Mouse (Mus musculus) heart, embryonic 10.5 days (tissue): ENCODE data around the gene Dirc2. TPM values are rescaled to one million over a fixed set of nuclear protein-coding genes. Genes with fewer than 3 reads are reported as not detected.

ENCODE experiments used
- DNase-seq: peaks from one replicate; pipeline ENCODE4 v3.0.0-alpha.2; 2017; ENCODE audit warnings: low spot score
- H3K27ac ChIP-seq: fragments of 300-500 bp; sonication (generic); 2 replicates; pipeline ENCODE4 v1.5.1; 2016; ENCODE audit warnings: mild to moderate bottlenecking
- H3K27me3 ChIP-seq: fragments of 300-500 bp; sonication (generic); 2 replicates; pipeline ENCODE4 v1.6.1; 2016; ENCODE audit warnings: mild to moderate bottlenecking; ENCODE audit not compliant: poor library complexity, insufficient read depth, severe bottlenecking
- H3K36me3 ChIP-seq: fragments of 300-500 bp; sonication (generic); 2 replicates; pipeline ENCODE4 v1.6.1; 2016; ENCODE audit warnings: mild to moderate bottlenecking, moderate library complexity
- H3K4me1 ChIP-seq: fragments of 300-500 bp; sonication (generic); 2 replicates; pipeline ENCODE4 v1.6.1; 2016; ENCODE audit warnings: mild to moderate bottlenecking
- H3K4me3 ChIP-seq: fragments of 300-500 bp; sonication (generic); 2 replicates; pipeline ENCODE4 v1.5.1; 2016; ENCODE audit warnings: mild to moderate bottlenecking, moderate library complexity
- H3K9me3 ChIP-seq: fragments of 300-500 bp; sonication (generic); 2 replicates; pipeline ENCODE4 v1.6.1; 2016; ENCODE audit warnings: mild to moderate bottlenecking, moderate library complexity
- WGBS: fragments of 180-500 bp; shearing (Covaris S2); methylation state at CpG from one replicate; pipeline ENCODE4 v1.1.7; 2016; 5-methylcytosine and 5-hydroxymethylcytosine counted together
- polyA plus RNA-seq: library from polyadenylated mRNA; unstranded; fragments of >200 nt; fragmentation: Nextera tagmentation; extraction: Ambion mirVana; gene quantifications from 2 replicates; pipeline ENCODE4 v1.2.1, GENCODE M21; 2016

Dirc2 gene
- polyA plus RNA-seq, 1 experiment from 2014 or later = 14.2 TPM

DNA sequence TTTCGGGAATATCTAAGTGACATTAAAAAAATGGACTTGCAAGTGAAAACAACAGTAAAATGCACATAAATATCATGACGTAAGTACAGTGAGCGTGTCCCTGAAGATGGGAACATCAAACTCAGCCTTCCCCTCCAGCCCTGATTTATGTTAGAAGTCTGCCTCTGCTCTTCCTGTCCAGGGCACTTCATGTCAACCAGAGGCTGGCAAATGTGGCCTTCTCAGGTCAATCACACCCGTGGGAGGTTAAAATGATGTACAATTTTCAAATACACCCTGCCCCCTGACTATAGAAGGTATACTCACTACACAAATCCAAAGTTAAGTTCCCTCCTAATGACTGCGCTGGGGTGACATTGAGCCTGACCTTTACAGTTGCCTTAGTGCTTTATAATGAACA lies 53.4 kb downstream of the Dirc2 start:
- Histone ChIP-seq H3K4me1 (peaks cover 17% of the 10 kb centered on the region), H3K9me3 (no peaks in the 10 kb centered on the region), H3K27me3 (no peaks in the 10 kb centered on the region), H3K36me3 (peaks cover 4% of the 10 kb centered on the region; the same call in 1 of the 2 replicates), H3K4me3 (no peak overlapping the region), H3K27ac (no peak overlapping the region)
- WGBS = 84% methylated on average over 5 of the region's 5 CpGs
- DNase-seq = no peak

DNA sequence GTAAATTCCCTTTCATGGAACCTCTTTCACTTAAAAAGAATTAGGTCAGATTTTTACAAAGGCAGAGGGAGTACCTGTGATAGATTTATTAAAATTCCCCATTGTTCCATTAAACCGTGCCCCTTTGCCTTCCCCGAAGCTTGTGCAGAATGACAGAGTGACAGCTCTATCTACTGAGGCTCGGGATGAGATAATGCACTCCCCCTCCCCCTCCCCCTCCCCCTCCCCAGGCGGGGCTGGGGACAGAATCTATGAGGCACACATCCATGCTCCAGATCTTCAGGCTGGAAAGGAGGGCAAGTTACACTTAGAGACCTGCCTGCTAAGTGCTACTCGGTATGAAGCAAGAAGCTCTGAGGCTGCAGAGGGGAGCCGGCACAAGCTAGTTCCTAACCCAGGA lies 53.8 kb downstream of the Dirc2 start:
- Histone ChIP-seq H3K27me3 (no peaks in the 10 kb centered on the region), H3K4me1 (peaks cover 22% of the 10 kb centered on the region), H3K27ac (no peak overlapping the region), H3K36me3 (peaks cover 4% of the 10 kb centered on the region; the same call in 1 of the 2 replicates), H3K4me3 (no peak overlapping the region), H3K9me3 (no peaks in the 10 kb centered on the region)
- WGBS = 35% methylated on average over 6 of the region's 6 CpGs
- DNase-seq = no peak

DNA sequence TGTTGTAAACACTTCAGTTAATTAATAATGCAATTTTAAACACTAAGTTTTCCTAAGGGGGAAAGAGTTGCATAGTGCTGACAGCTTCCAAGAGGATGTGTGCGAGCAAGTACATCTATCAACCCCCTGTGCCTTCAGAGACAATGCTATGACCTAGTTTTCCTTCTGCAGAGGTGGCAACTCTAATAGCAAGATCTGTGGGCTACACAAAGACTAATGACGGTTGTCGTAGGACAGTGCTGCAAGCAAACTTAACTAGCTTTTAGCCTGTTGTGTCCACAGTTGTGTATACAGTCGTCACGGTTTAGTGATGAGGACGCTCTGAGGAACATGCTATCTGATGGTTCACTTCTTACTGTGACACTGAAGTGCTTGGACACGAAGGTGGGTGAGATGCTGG lies 54.5 kb downstream of the Dirc2 start:
- WGBS = 71% methylated on average over 7 of the region's 7 CpGs
- peaks cover 4% of the 10 kb centered on the region; the same call in 1 of the 2 replicates for H3K36me3 ChIP-seq
- no peak for DNase-seq
- H3K4me3 ChIP-seq = no peak overlapping the region
- no peaks in the 10 kb centered on the region for H3K9me3 ChIP-seq
- peaks cover 22% of the 10 kb centered on the region for H3K4me1 ChIP-seq
- H3K27ac ChIP-seq = no peak overlapping the region
- no peaks in the 10 kb centered on the region for H3K27me3 ChIP-seq

DNA sequence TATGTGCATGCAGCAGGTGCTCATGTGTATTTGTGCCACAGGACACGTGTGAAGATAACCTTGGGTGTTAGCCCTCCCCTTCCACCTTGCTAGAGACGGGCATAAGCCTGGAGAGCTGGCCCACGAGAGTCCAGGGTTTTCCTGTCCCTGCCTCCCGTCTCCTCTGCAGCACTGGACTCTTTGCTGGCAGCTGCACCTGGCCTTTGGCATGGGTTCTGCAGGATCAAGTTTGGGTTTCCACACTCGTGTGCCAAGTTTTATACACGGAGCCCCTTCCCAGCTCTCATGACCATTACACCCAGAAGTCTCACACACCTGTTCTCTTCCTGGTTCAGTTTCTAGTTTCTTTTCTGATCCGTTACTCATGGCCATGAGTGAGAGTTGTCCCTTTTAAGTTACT lies 55.5 kb downstream of the Dirc2 start:
- WGBS = 71% methylated on average over 7 of the region's 7 CpGs
- H3K27me3 ChIP-seq = no peaks in the 10 kb centered on the region
- H3K4me3 ChIP-seq = no peak overlapping the region
- H3K9me3 ChIP-seq = no peaks in the 10 kb centered on the region
- peaks cover 4% of the 10 kb centered on the region; the same call in 1 of the 2 replicates for H3K36me3 ChIP-seq
- H3K4me1 ChIP-seq = peaks cover 22% of the 10 kb centered on the region
- no peak for DNase-seq
- H3K27ac ChIP-seq = no peak overlapping the region

DNA sequence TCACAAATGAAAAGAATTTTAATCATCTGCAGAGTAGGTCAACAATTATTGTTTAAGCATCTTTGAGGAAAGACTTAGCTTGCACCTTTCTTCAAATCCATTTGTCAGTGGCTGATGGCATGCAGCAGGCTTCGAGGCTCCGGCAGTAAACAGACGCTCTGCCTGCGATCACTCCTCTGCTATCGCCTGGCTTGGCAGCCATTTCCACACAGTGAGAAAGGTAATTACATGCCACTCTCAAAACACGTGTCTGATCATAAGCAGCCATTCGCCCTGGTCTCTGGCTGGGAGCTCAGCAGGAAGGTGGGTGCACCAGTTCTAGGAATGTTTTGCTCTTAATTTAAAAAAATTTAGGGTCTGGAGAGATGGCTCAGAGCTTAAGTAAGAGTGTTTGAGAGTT lies 58.2 kb downstream of the Dirc2 start:
- no peak for DNase-seq
- H3K4me3 ChIP-seq = no peak overlapping the region
- H3K4me1 ChIP-seq = peaks cover 22% of the 10 kb centered on the region
- H3K27me3 ChIP-seq = no peaks in the 10 kb centered on the region
- H3K36me3 ChIP-seq = no peaks in the 10 kb centered on the region
- WGBS = 64% methylated on average over 7 of the region's 7 CpGs
- no peak overlapping the region for H3K27ac ChIP-seq
- no peaks in the 10 kb centered on the region for H3K9me3 ChIP-seq

DNA sequence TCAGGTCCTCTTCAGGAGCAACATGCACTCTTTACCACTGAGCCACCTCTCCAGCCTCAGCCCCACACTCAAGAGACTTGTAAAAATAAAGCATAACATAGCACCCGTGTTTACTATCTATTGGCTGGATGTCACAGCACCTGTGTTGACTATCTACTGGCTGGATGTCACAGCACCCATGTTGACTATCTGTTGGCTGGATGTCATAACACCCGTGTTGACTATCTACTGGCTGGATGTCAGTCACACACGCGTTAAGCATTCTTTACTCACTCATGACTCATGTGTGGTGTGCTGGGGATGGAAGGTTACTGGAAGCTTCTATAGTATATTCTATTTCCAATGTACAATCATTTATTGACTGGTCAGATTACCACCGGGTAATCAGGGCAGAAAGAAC lies 62.2 kb downstream of the Dirc2 start:
- Histone ChIP-seq H3K36me3 (peaks cover 8% of the 10 kb centered on the region), H3K4me3 (no peak overlapping the region), H3K27ac (no peak overlapping the region), H3K27me3 (no peaks in the 10 kb centered on the region), H3K4me1 (peaks cover 5% of the 10 kb centered on the region), H3K9me3 (no peaks in the 10 kb centered on the region)
- DNase-seq = no peak
- 88% methylated on average over 5 of the region's 5 CpGs for WGBS

DNA sequence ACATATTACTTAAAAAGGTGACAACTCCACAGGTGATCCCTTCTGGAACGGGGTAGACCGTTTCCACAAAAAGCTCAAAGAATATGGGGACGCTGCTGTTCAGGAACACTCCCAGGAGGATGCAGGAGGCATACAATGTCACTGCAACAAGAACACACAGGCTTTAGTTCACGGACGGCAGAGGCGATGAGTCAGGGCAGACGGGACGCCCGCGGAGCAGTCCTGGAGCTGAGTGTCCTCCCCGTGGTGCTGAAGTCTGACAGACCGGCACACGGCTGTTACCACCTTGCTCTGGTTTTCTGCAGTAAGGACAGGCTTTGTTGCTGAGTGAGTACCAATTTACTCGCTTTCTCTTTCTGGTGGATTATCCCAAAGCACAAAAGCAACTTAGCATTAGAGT lies 64.4 kb downstream of the Dirc2 start:
- 67% methylated on average over 14 of the region's 14 CpGs for WGBS
- Histone ChIP-seq H3K27me3 (no peaks in the 10 kb centered on the region), H3K4me1 (no peaks in the 10 kb centered on the region), H3K4me3 (no peak overlapping the region), H3K27ac (no peak overlapping the region), H3K36me3 (peaks cover 8% of the 10 kb centered on the region), H3K9me3 (no peaks in the 10 kb centered on the region)
- no peak for DNase-seq

DNA sequence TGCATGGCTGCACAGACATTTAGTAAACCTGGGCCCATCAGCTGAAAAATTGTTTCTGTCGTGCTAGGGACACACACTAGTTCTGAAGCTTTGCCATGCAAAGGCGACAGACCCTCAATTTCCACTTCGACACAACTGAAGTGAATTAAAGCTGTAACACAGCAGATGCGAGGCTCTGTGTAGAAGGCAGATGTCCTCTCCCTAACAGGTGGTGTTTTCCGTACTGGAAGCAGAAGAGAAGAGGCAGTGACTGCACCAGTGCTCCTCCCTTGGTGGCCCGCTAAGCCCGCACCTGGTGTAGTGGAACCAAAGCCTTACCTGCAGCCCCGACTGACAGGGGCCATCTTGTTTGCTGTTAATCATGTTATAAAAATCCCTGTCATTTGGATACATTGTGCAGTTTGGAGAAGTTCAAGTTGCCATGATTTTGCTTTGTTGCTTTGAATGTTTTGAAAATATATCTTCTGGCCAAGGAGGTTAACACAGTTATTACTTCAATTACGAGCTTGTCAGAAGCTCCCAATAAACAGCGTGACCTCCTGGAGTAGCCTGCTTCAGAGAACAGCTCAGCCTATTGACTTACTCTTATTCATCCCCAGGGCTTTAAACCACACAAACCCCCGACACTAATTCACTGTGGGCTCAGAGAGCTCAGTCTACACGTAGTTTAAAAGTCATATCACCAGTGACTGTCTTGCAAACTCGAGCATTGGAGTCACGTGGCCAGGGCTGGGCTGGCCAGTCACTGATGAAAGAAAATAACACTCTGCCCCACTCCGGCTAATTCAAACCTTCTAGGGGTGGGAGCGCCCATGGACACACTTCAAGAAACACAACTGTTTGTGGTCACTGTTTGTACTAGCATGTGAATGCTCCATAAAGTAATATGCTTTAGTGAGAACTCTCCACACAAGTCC lies 65.1 kb downstream of the Dirc2 start:
- no peak overlapping the region for H3K27ac ChIP-seq
- H3K9me3 ChIP-seq = no peaks in the 10 kb centered on the region
- H3K4me1 ChIP-seq = no peaks in the 10 kb centered on the region
- no peaks in the 10 kb centered on the region for H3K27me3 ChIP-seq
- no peak overlapping the region for H3K4me3 ChIP-seq
- peaks cover 8% of the 10 kb centered on the region for H3K36me3 ChIP-seq
- no peak for DNase-seq
- 83% methylated on average over 16 of the region's 16 CpGs for WGBS

DNA sequence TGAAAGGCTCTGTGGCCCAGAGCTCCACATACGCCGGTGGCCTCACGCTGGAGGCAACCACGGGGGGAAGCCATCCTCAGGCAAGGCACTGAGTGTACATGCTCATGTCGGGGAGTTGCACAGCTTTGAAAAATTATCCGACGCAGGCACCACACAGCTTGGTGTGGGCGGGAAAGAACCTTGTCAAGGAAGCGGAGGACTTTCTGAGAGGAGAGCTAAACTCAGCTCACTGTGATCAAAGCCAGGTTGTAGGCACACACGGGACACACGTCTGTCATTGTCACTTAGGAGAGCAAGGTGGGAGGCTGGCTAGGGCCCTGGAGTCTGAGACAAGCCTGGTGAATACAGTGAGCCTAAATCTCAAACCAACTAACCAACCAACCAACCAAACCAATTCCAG lies 67.3 kb downstream of the Dirc2 start:
- Histone ChIP-seq H3K4me3 (no peak overlapping the region), H3K9me3 (no peaks in the 10 kb centered on the region), H3K27ac (no peak overlapping the region), H3K4me1 (no peaks in the 10 kb centered on the region), H3K27me3 (no peaks in the 10 kb centered on the region), H3K36me3 (peaks cover 13% of the 10 kb centered on the region)
- WGBS = 69% methylated on average over 11 of the region's 11 CpGs
- no peak for DNase-seq

DNA sequence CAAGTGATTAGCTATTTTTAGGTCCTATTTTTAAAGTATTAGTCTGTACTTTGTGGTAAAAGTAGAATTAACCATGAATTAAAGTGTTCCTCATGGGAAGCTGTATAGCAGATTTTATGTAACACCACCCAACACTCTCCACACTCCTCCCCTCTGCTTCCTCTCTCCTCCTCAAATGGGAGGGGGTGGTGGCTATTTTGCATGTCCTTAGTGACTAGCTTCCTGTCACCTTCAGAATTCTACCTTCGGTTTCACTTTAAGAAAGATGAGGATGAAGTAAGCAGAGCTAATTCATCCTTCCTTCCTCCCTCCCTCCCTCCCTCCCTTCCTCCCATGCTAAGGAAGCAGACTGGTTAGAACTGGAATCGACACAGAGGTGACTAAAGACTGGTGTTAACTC lies 73.1 kb downstream of the Dirc2 start:
- DNase-seq = no peak
- no peak overlapping the region for H3K27ac ChIP-seq
- H3K36me3 ChIP-seq = peaks cover 19% of the 10 kb centered on the region
- no peaks in the 10 kb centered on the region for H3K4me1 ChIP-seq
- H3K4me3 ChIP-seq = no peak overlapping the region
- no peaks in the 10 kb centered on the region for H3K27me3 ChIP-seq
- 78% methylated on average over 2 of the region's 2 CpGs for WGBS
- H3K9me3 ChIP-seq = 0 out of 2 replicates have a peak, but pooled peaks cover 4% of the 10 kb centered on the region

DNA sequence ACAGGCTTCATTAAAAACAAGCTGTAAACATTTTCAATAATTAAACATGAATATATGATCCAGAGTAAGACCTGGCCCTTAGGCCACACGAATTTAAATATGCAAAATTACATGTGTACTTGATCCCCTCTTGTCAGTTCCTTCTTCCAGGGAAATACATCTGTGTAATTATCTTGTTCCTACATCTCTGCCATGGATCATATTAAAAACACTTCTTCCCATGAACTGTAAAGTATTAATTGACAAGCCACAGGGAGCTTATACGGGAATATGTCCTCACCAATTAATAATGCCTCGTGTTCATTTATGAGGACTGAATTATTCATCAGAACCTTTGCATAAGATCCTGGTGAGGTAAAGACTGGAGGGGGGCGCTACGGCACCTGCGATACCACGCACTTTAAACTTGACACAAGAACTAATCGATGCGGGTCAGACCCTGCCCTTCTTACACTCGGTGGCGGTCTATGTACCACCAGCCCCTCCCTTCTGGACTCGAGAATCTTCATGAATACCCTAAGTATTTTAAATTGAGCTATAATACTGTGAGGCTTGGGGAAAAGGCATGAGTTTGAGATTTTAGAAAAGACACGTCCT lies 74.8 kb downstream of the Dirc2 start:
- Histone ChIP-seq H3K36me3 (peaks cover 19% of the 10 kb centered on the region), H3K27ac (no peak overlapping the region), H3K4me1 (no peaks in the 10 kb centered on the region), H3K27me3 (no peaks in the 10 kb centered on the region), H3K4me3 (no peak overlapping the region), H3K9me3 (0 out of 2 replicates have a peak, but pooled peaks cover 4% of the 10 kb centered on the region)
- 90% methylated on average over 13 of the region's 13 CpGs for WGBS
- DNase-seq = no peak

DNA sequence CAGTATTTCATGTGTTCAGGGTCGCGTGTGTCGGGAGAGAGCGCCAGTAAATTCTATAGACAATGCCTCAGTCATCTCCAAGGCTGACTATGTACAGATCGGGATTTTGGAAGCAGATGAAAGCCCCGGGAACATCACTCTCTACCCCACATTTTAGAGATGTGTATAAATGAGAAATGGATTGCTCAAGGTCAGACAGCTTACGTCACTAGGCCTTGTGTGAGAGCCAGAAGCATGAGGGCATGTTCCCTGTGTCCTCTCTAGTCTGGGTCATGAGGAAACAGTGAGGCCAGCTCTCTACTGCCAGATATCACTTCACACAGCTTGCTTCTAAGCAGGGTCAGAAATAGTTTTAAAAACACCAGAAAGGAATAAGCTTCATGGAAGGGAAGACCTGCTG lies 77.5 kb downstream of the Dirc2 start:
- no peak overlapping the region for H3K27ac ChIP-seq
- no peaks in the 10 kb centered on the region for H3K27me3 ChIP-seq
- peaks cover 13% of the 10 kb centered on the region for H3K36me3 ChIP-seq
- DNase-seq = no peak
- no peak overlapping the region for H3K4me3 ChIP-seq
- H3K4me1 ChIP-seq = no peaks in the 10 kb centered on the region
- H3K9me3 ChIP-seq = 0 out of 2 replicates have a peak, but pooled peaks cover 4% of the 10 kb centered on the region
- 93% methylated on average over 7 of the region's 7 CpGs for WGBS

DNA sequence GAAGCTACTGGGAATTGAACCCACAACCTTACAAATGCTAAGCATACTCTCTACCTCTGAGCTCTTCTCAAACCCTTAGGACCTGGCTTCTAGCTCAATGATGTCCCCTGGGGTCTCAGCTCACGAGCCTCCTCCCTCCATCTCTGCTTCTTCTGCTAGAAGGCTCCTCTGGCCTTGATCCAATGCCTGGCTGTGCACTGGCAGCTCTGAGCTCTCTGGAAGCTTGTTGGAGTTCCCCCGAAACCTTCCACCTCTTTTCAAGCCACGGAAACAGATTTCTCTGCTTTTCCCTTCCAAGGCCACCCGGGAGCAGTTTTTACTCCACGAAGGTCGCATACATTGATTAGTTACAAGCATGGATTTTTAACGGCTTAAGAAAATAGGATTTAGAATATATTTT lies 82.7 kb downstream of the Dirc2 start:
- 84% methylated on average over 7 of the region's 7 CpGs for WGBS
- Histone ChIP-seq H3K9me3 (no peaks in the 10 kb centered on the region), H3K27ac (no peak overlapping the region), H3K4me3 (no peak overlapping the region), H3K36me3 (no peaks in the 10 kb centered on the region), H3K4me1 (peaks cover 6% of the 10 kb centered on the region), H3K27me3 (no peaks in the 10 kb centered on the region)
- DNase-seq = no peak
